Mouse (Mus musculus): ENCODE results near the gene Samd3. TPM values are rescaled to one million over a fixed set of nuclear protein-coding genes. Genes with fewer than 3 reads are reported as not detected.

The Samd3 gene
- total RNA-seq, 2 experiments from 2014 or later: not detected

GRCm38 (mm10) chr10:26303485-26303884 lies 74.0 kb downstream of the Samd3 start:
- no peak for DNase-seq

- no peak for DNase-seq
Measured at GRCm38 (mm10) chr10:26314327-26314726, 84.8 kb downstream of the Samd3 start.

GRCm38 (mm10) chr10:26320679-26321078 lies 91.2 kb downstream of the Samd3 start:
- DNase-seq: no peak

Other genes starting within 250 kb of the Samd3 start
- under 1 TPM; 0.40 to 0.93 TPM for gene Gm9767, start 151.5 kb upstream of the Samd3 start, total RNA-seq (2021)
- gene Tmem200a, start 150.7 kb upstream of the Samd3 start, total RNA-seq (2021): 10 to 100 TPM; 44.3 to 82.1 TPM
- 10 to 100 TPM; 11.8 to 17.9 TPM for gene L3mbtl3, start 146.3 kb downstream of the Samd3 start, total RNA-seq (2021)